Mouse (Mus musculus): ENCODE data around the gene Pnliprp2. TPM values are rescaled to one million over a fixed set of nuclear protein-coding genes. Genes with fewer than 3 reads are reported as not detected.
A peak's percentile ranks its signal among the peaks of the same experiment; 100 is the strongest.

The Pnliprp2 gene
- total RNA-seq, 2 experiments from 2014 or later: not detected

GRCm38 (mm10) chr19:58789194-58789593 lies 29.7 kb downstream of the Pnliprp2 start:
- no peak for DNase-seq (ENCODE audit: low spot score)
- intact Hi-C loops (cut with DNase I): no loop called here

DNA sequence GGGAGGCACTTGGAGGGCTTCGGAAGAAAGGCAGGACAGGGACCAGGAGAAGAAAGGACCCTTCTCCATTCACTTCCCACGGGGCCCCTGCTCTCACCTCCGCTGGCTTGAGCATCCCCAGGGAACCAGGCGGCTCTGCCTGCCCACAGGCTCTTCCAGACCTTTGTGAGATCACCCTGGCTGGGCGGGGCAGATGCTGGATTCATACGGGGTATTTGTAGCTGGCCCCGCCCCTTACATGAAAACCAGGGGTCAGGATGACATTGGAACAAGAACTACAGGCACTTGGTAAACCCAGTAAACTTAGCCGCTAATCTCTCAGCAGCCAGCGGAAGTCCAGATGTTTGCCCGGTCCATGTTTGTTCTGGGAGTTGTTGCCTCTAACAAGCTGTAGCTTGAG lies 34.8 kb downstream of the Pnliprp2 start, which contains the start of gene 1700019N19Rik:
Gene 1700019N19Rik, minus strand, starts transcription at position 178 of the 400 bp plus-strand sequence.
- intact Hi-C loops (cut with DNase I): no loop called here
- no peak for DNase-seq (ENCODE audit: low spot score)

- intact Hi-C loops (cut with DNase I): no loop called here
- no peak for DNase-seq (ENCODE audit: low spot score)
These were observed 35.7 kb downstream of the Pnliprp2 start for GRCm38 (mm10) chr19:58795114-58795669.

DNA sequence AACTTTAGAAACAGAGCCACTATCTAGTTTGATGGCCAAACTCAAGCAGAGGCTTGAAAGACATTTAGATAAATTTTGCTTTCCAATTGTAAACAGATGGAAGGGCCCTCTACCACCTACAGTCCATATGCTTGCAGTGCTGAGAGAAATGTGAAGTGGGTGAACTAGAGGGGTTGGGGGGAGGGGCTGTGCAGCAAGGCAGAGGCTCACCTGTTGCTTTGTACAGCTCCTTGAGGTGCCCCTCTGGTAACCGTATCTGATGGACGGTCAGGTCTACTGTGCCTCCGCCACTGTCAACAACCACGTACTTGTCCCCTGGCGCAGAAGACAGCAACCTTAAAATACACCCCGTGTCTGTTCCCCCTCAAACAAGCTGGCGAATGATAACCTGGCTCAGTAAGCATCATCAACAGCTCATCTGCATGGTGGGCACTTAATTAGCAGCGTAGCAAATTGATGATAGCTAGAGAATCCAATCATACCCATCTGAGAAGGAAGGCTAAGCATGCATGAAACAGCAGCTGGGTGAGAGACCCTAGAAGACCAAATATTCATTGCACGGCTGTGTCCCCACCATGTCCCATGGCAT lies 45.8 kb downstream of the Pnliprp2 start:
- intact Hi-C loops (cut with DNase I): loop anchor here (5.0 kb wide), 1 partner anchor 392 kb away; no protein-coding TSS in a partner anchor
- no peak for DNase-seq (ENCODE audit: low spot score)

- peak; percentile 51 for DNase-seq (ENCODE audit: low spot score)
- intact Hi-C loops (cut with DNase I): loop anchor here (1.0 to 5.0 kb wide), 3 partner anchors 20 to 391 kb away; no protein-coding TSS in a partner anchor
These were observed 46.8 kb downstream of the Pnliprp2 start for GRCm38 (mm10) chr19:58806364-58806763.

GRCm38 (mm10) chr19:58808864-58809263 lies 49.3 kb downstream of the Pnliprp2 start:
- intact Hi-C loops (cut with DNase I): loop anchor here (5.0 kb wide), 1 partner anchor 388 kb away; no protein-coding TSS in a partner anchor
- DNase-seq (ENCODE audit: low spot score): no peak

DNA sequence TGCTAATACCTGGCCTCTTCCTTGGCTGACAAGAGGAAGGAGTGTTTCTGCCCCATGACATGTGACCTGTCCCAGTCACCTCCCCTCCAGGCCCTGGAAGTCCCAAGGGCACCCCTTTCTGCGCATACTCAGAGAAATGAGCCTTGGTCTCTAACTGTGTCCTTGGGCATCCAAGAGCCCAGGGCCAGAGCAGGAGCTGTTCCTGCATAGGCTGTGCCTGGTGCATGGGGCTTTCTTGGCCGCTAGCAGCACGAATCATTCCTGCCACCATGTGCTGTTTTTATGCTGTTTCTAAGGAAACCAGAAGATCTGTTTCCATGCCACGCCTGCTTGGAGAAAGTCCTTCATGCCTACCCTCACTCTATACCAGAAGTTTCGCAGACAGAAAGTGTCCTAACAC lies 51.0 kb downstream of the Pnliprp2 start:
- intact Hi-C loops (cut with DNase I): no loop called here
- no peak for DNase-seq (ENCODE audit: low spot score)

DNA sequence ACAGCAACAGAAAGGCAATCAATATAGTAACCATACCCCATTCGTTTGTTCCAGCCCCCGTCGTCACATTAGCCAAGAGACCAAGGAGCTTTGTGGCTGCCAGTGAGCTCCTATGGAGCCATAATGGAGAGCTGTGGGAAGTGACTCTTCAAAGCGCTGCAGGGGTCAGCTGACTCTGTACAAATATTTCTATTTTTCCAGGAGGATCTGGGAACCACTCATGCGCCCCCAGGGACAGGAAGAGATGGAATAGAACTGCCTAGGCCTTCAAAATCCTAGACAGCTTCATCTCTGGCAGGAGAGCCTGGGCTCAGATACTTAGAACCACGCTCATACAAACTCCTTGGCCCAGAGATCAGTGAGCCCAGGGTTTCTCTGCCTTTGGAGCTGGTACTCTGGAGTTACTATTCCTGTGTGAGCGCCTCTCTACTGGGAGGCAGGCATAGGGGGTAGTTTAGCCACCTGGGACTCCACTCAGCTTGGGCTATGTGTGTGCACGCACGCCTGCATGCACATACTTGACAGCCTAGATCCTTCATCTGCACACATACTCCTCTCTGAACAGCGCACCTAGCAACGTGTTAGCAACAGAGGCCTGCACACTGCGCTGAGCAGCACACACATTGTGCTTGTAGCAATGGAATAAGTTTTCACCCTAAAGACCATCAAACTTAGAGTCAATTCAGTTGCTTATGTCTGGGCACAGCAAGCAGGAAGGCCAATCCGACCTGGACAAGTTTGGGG lies 55.8 kb downstream of the Pnliprp2 start:
- DNase-seq (ENCODE audit: low spot score): no peak
- intact Hi-C loops (cut with DNase I): no loop called here

- DNase-seq (ENCODE audit: low spot score): peak; percentile 50
- intact Hi-C loops (cut with DNase I): no loop called here
These were observed 57.0 kb downstream of the Pnliprp2 start for GRCm38 (mm10) chr19:58816453-58817041.

- no peak for DNase-seq (ENCODE audit: low spot score)
- intact Hi-C loops (cut with DNase I): no loop called here
These were observed 57.9 kb downstream of the Pnliprp2 start for GRCm38 (mm10) chr19:58817398-58817797.

DNA sequence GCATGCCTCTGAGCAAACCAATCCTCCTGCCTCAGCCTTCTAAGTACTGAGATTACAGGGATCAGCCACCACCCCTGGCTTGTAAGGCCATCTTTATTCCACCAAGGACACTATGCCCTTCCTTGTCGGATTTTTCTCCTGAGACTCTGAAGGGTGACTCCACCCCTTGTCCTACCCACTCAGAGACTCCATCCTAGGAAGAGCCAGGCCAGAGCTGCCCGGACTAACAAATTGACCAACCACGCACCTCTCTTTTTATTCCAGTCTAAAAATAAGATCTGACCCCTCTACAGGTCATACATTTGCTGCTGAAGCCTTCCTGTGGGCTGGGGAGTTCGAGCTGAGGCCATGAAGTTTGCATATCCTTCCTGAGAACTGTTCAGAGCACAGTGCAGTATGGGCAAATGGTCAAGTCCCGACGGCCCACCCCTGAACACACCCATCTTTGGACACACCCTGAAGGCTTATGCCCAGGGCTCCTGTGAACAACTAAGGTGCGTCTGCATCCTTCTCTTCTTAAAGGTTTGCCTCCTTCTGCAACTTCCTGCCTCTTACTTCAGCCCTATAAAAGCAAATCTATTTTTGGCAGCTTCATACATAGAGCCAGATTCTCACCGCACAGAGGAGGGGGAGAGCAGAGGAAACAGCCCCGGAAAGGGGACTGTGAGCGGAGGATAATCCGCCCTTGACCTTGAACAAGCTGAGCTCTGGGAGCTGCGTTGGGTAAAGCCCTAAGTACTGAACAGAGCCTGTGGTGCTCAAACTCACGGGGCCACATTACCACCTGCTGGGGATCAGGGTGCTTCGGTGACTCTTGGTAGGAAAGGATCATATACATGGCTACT lies 59.3 kb downstream of the Pnliprp2 start:
- DNase-seq (ENCODE audit: low spot score): no peak
- intact Hi-C loops (cut with DNase I): loop anchor here (2.0 kb wide), 1 partner anchor 42 kb away; no protein-coding TSS in a partner anchor

- intact Hi-C loops (cut with DNase I): no loop called here
- peak; percentile 54 for DNase-seq (ENCODE audit: low spot score)
These were observed 63.1 kb downstream of the Pnliprp2 start for GRCm38 (mm10) chr19:58822454-58823200.

DNA sequence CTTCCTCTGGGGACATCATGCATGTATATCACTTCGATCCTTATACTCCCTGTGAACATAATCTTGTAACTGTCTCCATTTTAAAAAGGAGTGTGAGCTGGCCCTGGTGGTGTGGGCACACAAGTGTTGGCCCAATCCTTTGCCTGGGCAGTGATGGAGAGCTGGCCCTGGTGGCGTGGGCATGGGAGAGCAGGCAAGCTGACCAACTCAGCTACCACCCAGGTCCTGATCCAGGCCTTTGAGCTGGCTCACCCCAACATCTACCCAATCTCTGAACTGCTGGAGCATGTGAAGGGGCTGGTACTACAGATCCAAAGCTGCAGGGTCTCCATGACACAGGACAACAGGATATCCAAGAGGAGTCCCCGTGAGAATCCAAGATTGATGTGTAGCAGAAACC lies 63.8 kb downstream of the Pnliprp2 start:
- no peak for DNase-seq (ENCODE audit: low spot score)
- intact Hi-C loops (cut with DNase I): no loop called here

GRCm38 (mm10) chr19:58824316-58824715 lies 64.8 kb downstream of the Pnliprp2 start:
- intact Hi-C loops (cut with DNase I): no loop called here
- no peak for DNase-seq (ENCODE audit: low spot score)

Other genes with a start within 250 kb of the Pnliprp2 start
- not detected for gene Ccdc172, start 247.7 kb upstream of the Pnliprp2 start, total RNA-seq (2021)
- gene Pnlip, start 107.2 kb upstream of the Pnliprp2 start, total RNA-seq (2021): not detected
- not detected for gene Pnliprp1, start 30.8 kb upstream of the Pnliprp2 start, total RNA-seq (2021)
- not detected for gene 1700019N19Rik, start 34.7 kb downstream of the Pnliprp2 start, total RNA-seq (2021)
- gene Eno4, start 183.7 kb downstream of the Pnliprp2 start, total RNA-seq (2021): not detected
- gene Hspa12a, start 183.9 kb downstream of the Pnliprp2 start, total RNA-seq (2021): 10 to 100 TPM; 22.7 to 24.4 TPM